Mouse (Mus musculus) embryo, embryonic 9.5 days (tissue): ENCODE measurements around the gene Ufc1.

ENCODE experiments used
- DNase-seq: peaks from one replicate; pipeline ENCODE4 v3.0.0-alpha.2; 2017; ENCODE audit errors: extremely low spot score

Gene Ufc1

DNA sequence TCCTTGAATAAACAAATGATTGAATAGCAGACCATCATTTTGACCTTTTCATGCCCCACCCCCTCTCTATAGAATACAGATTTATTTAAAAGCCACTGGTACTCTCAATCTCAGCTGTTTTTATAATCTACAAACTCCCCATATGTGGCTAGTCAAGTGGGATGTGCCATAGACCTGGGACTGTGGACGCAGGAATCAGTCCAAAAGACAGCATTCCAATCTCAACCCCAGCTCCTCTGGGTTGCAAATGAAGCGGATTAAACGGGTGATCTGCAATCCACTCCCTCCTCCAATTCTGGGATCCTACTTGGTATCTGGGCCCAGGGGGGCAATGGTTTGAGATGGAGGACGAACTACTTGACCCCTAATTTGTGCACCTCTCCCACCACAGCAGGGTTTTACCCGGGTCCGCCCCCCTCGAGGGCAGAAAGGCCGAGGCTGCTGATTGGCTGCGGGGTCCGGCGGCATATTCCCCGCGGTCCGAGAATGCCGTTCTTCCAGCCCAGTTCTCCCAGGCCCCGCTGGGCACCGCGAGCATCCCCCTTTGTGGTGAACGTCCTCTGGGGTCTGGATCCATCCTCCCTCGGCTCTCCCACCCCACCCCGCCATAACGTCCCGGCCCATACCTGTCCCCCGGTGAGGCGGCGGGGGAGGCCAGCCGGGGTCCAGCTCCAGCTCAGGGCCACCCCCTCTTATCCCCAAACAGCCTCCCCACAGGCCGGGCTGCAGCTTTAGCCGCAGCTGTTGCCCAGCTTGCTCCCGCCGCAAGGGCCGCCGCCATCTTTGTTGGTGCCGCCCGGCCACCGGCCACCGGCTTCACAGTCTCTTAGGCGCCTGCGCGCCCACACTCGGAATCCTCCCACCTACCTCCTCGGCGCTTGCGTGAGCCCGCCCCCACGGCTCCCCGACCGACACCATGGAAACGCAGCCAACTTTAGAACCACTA is 7.4 kb downstream of the Ufc1 start, which contains the start of gene Usp21:
Usp21 (minus strand) TSS at position 856 of the 946 bp plus-strand sequence.
- DNase-seq: peak; percentile 90

DNA sequence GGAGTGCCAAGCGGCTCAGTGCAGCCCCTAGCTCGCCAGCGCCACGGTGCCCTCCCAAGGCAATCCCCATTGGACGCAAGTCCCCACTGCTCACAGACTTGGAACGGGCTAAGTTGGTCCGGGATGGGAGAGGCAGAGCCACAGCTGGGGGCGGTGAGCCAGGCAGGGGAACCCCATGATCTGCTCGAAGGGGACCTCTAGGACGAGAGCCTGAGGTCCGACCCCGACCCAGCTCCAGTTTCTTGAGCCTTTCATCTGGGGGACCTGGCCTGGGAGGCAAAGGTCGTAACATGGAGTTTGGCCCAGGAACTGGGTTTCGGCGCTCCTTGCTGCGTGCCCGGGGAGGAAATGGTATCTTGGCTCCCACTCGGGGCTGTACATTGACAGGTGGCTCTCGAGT is 8.3 kb downstream of the Ufc1 start:
- no peak for DNase-seq

DNA sequence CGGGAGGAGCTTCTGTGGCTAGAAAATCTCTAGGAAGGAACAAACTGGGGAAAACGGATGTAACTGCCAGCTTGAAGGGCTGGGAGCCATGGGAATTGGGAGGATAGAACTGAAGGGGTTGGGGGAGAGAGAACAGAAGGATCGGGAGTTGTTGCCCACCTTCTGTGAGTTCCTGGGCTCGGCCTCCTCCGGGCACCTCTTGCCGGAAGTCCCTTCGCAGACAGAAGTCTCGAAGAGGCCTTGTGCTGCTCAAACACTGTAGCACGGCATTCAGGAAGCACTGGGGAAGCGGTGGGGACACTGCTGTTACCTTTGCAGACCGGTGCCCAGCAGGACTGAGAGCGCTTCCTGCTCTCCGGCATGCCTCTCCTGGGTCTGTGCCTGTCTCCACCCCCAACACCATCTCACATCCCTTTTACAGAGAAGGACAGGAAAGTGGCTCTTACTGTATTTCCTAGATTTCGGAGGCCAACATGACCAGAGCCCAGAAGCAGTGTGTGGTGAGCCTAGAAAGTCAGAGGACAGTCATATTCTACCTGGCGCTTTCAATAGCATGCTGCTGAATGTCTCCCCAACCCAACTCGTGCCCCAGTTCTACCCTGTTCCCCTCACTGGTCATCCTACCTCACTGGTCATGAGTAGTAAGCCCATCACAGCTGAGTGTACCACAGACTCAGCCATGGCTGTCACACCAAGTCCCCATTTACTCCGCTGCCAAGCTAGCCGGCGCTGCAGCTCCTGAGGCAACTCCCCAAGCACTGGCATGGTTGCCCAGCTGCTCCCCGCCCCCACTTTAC is 9.5 kb downstream of the Ufc1 start:
- no peak for DNase-seq

DNA sequence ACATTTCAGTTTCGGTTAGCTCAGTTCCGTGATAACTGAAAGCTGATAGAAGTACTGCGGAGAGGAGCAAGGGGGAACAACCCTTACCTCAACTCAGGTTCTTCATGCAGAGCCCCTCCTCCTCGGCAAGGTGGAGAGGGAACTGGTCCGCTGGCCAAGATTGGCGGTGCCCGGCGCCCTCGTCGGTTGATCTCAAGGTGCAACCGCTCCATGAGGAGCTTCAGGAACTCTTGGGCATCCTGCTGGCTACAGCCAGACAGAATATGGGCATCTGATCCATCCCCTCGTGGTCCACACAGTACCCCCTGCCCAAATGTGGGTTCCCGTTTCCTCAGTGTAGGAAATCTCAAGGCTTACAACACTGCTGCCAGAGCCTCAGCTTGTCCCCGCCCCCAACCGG is 10.3 kb downstream of the Ufc1 start:
- no peak for DNase-seq

DNA sequence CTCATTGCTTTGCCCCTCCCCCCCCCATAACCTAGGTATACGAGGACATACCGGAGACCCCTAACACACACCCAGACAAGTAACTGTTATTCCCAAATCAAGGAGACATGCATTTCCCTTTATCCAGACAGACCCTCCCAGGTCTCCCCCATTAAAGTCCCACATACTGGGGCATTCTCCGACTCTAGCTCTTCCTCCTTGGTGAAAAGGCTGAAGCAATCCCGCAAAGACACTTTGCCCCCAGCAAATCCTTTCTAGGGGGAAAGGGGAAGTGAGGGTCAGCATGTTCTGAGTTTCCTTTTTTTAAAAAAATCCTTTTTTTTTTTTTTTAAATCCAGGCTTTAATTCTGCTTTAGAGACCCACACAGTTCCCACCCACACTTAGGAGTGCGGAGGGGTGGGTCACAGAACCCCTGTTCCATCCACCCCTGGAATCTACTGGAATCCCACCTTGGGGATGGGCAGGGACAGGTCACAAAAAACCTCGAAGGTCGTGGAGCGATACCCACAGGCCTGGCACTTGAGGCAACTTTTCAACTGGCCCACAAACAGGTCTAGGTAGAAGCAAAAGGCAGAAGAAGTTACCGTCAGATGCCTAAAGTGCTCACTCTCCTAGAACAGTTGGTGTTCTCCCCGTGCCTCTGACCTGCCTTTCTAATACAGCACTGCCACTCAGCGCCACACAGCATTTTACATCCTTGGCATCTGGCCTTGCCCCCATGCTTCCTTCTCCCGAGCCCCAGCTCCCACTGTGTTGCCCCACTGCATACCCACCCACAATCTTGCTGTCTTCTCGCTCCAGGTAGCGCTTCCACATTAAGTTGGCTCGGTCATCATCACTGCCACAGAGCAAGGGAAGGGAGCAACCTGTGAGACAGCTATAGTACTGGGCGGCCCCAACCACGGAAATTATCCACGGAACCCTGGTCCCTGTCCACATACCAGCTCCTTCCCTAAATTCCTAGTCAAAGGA is 11.3 kb downstream of the Ufc1 start:
- DNase-seq: no peak

DNA sequence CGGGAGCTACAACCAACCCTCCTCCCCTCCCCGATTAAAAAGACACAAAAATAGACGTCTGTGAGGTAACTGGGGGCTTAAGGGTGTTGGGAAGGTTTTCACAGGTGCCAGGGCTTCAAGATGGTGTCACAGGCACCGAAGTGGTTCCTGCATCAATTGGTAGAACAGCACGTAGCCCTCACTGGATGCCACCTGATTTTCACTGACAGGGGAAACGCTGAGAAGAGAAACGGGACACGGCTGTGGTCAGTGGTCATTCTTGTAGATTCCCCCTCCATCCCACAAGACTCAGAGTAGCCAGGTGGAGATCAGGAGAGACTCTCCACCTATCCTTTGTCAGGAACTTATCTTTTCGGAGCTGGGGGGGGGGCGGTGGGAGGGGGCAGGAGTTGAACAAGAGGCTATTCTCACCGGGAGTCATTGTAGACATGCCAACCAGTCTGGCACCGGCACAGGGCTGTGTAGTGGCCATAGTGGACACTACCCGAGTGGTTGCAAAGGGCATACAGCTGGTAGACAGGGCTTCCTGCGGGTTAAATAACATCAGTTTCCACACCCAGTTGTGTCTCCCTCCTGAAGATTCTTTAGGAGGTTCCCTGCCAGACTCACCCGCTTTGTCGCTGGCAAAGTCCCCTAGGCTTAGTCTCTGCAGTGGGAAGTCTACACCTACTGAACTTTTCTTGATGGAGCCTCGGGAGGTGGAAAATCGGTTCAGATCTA is 12.6 kb downstream of the Ufc1 start:
- no peak for DNase-seq

DNA sequence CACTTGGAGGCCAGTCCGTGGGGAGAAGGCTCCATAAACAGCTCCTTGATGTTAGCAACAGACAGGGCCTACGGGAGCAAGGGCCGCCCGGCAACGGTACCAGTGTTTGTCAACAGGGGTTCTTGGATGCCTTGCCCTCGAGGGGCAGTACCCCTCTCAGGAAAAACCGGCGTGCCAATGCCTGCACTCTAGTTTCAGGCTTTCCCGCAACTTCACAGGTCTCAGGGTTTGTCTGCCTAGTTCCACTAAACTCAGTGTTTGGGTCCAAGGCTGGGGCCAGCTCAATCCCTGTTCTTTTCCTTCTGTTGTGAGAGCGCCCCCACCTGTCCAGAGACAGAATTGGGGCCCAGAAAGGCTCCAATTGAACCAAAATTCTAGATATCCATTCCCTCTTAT is 13.3 kb downstream of the Ufc1 start:
- DNase-seq: peak; percentile 80

DNA sequence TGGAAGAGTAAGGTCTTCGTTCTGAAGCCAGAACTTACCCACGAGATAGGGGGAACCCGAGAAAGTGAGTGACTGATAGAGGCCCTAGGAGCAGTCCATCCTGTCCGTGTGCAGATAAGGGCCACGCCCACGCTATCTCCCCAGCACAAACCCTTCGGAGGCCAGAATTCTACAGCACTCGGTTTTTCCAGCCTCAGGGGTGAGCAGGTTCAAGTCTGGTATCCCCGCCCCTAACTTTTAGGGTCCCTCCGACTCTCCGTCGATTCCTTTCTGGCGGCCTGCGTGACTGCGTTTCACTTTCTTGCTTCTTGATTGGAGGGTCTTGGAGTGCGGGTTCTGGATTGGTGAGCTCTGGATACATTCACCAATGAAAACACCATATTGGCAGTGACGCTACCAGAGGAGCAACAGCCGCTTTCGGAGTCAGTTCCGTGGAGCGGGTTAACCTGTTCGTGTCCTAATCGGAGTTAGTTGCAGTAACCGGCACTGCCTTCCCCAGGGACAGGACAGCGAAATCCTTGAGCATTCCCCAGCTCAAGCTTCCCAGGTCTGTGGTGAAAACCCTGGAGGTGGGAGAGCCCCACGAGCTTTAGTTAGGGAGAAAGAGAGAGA is 13.8 kb downstream of the Ufc1 start, which contains the start of gene Ppox:
Ppox (minus strand) TSS at position 271 of the 612 bp plus-strand sequence.
- DNase-seq: peak; percentile 91

DNA sequence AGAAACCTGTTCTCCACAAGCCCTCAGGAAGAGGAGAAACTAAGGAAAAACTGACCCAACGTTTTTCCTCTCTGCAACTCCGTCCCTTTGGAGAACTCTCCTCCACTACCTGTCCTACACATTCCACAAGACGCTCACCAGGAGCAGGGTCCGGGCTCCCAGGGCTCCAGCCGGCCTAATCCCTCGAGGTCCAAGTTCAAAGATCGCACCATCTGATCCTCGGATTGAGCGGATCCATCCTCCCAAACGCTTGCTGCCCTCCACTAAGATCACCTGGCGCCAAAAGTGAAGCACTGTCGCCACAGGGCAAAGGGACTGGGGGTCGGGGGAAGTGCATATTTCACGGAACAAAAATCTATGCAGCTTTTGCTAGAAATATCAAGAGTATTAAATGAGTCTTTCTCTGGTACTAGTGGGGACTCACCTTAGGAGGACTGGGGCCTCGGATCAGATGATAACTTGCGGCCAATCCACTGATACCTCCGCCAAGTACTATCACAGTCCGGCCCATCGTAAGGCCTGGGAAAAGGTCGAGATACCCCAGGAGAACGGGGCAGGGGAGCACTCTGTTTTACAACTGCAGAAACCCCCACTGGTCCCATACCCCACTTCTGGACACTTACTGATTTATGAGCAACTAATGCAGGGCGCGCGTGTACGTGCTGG is 14.4 kb downstream of the Ufc1 start:
- DNase-seq: no peak

DNA sequence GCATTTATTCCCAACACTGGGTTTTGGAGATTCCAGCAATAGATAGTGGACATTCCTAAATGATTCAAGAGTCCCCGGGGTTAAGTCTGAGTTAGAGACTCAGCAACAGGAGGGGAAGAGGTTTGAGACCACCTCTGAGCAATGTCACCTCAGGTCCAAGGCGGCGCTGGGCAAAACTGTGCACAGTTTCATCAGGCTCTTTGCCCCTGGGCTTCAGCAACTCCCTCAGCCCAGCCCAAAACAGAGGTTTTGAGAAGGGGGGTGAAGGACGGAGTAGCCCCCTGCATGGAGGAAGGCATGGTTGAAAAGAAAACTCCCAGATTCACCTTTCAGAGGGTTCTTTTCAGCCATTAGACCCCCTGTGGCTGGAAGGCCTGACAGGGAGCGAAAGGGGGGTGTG is 15.1 kb downstream of the Ufc1 start:
- DNase-seq: no peak

DNA sequence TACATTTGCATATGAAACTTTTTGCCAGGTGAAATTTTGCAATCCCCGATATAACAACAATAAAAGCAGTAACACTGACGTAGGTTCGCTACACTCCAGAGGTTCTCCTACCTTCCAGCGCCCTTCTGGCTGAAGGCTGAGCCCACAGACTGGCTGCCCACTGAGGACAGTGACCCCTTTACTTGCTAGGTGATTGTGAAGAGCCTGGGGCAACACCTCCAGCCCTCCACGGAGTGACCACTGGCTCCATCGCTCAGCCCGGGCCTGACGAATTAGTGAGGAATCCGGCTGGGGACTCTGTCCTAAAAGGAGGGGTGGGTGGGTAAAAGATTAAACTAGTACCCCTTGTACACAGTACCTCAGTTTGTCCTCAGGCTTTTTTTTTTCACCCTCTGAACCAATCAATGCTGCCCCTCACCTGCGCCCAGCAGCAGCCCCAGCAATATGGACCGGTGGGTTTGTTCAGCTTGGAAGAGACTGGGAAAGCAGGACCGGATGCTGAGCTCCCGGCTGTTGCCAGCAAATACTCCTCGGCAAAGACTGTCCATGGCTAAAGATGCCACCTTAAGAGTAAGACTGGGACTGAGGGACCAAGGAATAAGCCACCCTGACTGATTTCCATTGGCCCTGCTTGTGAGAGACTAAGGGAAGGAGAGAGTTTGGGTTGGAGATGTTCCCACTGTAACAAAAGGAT is 15.7 kb downstream of the Ufc1 start:
- DNase-seq: no peak

DNA sequence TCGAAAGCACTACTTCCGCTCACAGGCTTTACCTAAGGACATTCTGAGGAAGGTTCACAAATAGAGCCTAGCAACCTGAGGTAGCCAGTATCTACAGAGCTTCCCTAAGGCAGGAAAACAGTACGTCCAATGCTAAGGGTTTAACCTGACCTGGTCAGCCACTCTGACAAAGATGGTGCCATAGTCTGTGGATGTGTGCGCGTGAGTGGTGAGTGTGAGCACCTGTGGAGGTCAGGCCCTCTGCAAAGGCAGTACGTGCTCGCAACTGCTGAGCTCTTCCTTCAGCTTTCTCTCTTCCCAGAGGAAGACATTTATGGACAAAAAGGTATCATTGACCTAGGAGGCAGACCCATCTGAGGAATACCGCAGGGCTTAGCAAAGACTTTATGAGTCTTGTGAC is 16.4 kb downstream of the Ufc1 start:
- no peak for DNase-seq

DNA sequence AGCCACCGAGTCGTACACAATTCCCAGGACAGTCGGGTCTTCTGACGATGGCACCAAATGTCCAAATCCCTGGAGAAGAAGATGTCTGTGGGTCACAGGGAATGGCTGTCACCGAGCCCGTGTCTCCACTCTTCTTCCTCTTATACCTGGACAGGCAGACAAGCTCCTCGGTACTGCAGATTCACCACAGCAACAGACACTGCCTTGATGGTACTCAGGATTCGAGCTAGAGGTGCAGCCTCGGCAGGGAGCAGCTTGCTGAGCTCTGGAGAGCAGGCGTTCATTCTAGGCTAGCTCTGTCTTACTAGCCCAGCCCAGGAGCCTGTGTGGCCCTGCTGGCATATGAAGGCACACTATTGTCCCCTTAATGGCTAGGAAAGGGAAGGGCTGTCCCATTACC is 17.1 kb downstream of the Ufc1 start:
- DNase-seq: no peak

DNA sequence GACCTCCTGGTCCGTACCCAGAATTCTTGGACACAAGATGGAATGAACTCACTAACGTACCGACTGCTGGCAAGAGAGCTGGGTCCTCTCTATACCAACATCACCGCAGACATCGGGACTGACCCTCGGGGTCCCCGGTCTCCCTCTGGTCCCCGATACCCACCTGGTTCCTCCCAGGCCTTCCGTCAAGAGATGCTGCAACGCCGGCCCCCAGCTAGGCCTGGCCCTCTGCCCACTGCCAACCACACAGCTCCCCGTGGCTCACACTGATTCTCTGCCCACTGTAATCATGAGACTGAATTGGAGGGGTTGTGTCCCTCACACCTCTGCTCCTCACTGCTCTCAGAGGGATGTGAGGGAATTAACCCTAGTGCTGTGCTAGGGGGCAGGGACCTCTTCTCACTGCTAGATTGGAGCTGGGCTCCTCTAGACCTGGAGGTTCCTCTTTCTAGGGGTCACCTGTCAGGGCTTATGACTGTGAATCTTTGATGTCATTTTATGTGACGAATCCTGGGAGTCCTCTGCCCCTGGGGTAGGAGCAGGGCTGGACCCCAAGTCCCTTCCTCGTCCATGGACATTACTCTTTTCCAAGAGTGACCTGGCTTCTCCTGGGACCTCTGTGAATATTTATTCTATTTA is 18.6 kb downstream of the Ufc1 start:
- no peak for DNase-seq

DNA sequence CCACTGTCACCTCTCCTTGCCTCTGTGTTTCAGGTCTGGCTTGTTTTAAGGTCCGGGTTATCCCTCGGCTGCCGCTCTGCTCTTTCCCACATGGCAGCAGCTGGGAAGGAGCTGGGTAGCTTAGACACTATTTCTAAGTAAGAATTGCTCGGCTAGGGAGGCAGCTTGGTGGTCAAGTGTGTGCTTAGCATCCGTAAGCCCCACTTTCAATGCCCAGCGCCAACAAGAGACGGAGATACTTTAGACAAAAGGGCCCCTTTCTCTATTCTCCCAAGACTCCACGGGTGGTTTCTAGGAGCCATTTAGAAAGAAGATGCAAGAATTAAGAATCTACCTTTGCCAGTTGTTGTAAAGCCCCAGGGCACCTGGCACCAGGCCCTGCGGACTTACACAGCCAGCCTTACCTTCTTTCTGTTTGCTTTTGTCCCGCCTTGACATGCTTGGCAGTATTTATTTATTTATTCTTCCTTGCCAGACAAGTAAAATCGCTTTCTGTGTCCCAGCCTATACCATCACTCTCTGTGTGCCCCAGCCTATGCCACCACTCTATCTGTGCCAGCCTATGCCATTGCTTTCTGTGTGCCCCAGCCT is 19.6 kb downstream of the Ufc1 start:
- DNase-seq: no peak

DNA sequence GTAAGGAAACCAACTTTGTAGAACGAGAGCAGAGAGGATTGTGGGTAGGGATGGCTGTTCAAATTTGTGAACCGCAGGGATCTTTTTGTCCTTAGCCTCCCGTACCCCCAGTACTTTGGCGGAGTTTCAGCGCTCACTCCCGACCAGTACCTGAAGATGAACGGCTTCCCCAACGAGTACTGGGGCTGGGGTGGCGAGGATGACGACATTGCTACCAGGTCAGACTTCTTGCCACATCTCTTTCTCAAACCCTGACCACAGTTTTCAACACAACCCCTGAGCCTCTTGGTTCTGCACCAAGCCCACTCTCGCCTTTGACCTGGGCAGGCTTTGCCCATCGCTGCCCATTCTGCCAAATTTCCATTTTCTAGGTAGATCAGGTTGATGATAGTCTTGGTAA is 20.7 kb downstream of the Ufc1 start:
- DNase-seq: no peak

DNA sequence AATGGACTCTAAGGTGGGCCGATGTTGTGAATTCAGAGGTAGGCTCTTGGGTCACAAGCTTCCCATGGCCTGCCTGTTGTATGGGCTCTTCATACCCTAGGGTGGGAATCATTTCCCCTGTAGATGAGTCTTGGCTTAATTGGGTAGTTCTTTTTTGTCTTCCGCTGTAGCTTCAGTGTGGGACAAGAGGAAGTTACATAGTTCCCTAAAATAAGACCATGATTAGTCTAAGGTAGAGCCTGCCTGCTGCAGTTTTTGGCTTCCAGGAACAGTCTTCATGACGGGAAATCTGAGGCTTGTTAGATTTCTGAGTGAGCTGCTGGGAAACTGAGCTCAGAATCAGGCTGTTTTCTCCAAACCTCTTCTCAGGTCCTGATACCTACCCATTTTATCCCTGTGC is 22.7 kb downstream of the Ufc1 start:
- no peak for DNase-seq

DNA sequence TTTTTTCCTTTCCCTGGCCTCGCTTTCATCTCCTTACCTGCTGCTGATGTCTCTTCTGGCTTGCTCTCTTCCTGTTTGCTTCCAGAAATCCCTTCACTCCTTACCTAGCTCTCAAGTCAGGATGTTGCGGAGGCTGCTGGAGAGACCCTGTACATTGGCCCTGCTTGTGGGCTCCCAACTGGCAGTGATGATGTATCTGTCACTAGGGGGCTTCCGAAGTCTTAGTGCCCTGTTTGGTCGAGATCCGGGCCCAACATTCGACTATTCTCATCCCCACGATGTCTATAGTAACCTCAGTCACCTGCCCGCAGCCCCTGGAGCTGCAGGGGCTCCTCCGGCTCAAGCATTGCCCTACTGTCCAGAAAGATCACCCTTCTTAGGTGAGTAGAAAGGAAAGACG is 23.2 kb downstream of the Ufc1 start:
- no peak for DNase-seq
